Mouse (Mus musculus) embryonic fibroblast, embryonic 13.5 days (primary cell): ENCODE results near the gene Tmod4. TPM values are rescaled to one million over a fixed set of nuclear protein-coding genes. Genes with fewer than 3 reads are reported as not detected.

Experiments used
- H3K27ac ChIP-seq: 2 replicates; pipeline ENCODE4 v1.5.1; 2012; ENCODE audit warnings: low read length, control low read depth, inconsistent platforms; ENCODE audit not compliant: insufficient read depth
- H3K4me1 ChIP-seq: 2 replicates; pipeline ENCODE4 v1.6.1; 2011; ENCODE audit warnings: low read length; ENCODE audit not compliant: control insufficient read depth, insufficient read depth
- H3K4me3 ChIP-seq: 2 replicates; pipeline ENCODE4 v1.5.1; 2011; ENCODE audit warnings: mild to moderate bottlenecking, control low read depth, low read length; ENCODE audit not compliant: insufficient read depth
- CTCF ChIP-seq: IDR thresholded peaks from 2 replicates; pipeline ENCODE4 v1.5.1; 2011; ENCODE audit warnings: mild to moderate bottlenecking, control low read depth, low read length, moderate library complexity, borderline replicate concordance; ENCODE audit not compliant: insufficient read depth
- POLR2A ChIP-seq: IDR thresholded peaks from 2 replicates; pipeline ENCODE4 v1.6.1; 2011; ENCODE audit warnings: low read depth, mild to moderate bottlenecking, control low read depth, low read length, moderate library complexity
- polyA plus RNA-seq: library from polyadenylated mRNA; stranded (reverse); fragments of >200 nt; gene quantifications from 2 replicates; pipeline ENCODE4 v1.2.4, GENCODE M21; 2011; ENCODE audit warnings: low read depth; ENCODE audit not compliant: missing spikeins, insufficient read length

The Tmod4 gene
- polyA plus RNA-seq, 1 experiment, result not detected

DNA sequence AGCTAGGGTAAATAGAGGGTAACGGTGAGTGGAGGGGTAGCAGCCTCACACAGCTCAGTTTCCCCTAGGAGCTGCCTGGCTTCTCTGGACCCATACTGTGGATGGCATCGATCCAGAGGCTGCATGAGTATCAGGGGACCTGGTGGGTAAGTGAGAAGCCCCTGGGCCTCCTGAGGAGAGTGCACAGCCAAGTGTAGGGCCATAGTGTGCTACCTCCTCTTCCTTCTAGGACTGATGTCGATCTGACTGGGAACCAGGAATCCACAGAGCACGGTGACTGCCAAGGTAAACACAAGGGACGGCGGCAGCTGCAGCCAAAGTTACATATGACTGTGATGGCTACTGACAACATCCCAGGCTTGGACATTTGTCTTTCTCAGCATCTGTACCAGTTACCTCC, 46.8 kb downstream of the Tmod4 start:
- H3K27ac ChIP-seq, result no peak overlapping the region
- no peak overlapping the region for H3K4me3 ChIP-seq
- no peaks in the 10 kb centered on the region for H3K4me1 ChIP-seq
- TF ChIP-seq CTCF (no peak), POLR2A (no peak)

DNA sequence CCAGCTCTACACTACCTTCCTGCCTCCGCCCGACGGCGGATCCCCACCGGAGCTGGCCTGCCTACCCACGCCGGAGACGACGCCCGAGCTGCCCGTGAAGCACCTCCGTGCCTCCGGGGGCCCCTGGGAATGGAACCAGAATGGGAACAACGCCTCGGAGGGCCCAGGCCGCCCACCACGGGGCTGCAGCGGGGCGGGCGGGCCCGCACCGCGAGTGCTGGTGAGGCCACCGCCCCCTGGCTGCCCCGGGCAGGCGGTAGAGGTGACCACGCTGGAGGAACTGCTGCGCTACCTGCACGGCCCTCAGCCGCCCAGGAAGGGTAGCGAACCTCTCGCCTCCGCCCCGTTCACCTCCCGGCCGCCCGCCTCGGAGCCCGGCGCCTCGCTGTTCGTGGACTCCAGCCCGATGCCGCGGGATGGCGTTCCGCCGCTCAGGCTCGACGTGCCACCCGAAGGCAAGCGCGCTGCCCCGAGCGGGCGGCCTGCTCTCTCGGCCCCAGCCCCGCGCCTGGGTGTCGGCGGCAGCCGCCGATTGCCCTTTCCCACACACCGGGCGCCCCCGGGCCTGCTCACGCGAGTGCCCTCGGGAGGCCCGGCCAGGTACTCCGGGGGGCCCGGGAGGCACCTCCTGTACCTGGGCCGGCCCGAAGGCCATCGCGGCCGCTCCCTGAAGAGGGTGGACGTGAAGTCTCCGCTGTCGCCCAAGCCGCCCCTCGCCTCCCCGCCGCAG, 48.4 kb downstream of the Tmod4 start:
- no peak overlapping the region for H3K4me3 ChIP-seq
- TF ChIP-seq POLR2A, result no peak
- TF ChIP-seq CTCF, result no peak
- peaks cover 5% of the 10 kb centered on the region; the same call in 1 of the 2 replicates for H3K4me1 ChIP-seq
- H3K27ac ChIP-seq, result no peak overlapping the region

DNA sequence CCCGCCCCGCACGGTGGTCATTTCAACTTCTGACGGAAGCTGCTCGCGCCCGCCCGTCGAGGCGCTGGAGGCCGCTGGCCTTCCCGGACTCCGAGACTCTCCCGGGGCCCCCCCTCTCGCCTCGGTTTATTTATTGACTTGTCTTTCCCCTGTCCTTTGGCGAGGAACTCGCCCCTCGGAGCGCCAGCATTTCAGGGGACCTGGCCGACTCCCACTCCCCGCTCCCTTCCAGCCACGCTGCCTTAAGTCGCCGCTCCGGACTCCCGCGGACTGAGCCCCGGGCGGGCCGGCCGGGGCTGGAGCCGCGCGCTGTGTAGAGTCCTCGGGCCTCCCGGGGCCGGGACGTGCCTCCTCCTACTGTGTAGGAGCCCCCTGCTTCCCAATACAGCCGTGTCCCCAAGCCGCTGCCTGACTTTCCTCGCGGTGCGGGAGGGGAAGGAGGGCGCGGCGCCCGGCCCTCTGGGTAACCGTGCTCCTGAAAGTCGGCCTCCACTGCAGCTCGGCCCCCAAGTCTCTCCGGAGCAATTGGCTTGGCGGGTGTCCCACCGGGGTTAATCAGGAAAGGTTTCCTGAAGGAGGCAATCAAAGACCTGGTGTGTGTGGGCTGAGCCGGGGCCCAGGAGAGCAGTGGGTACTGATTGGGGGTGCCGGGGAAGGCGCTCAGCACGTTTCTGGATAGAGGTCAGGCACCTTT, 49.1 kb downstream of the Tmod4 start:
- no peak overlapping the region for H3K27ac ChIP-seq
- TF ChIP-seq POLR2A (no peak), CTCF (no peak)
- peaks cover 6% of the 10 kb centered on the region; the same call in 1 of the 2 replicates for H3K4me1 ChIP-seq
- no peak overlapping the region for H3K4me3 ChIP-seq

DNA sequence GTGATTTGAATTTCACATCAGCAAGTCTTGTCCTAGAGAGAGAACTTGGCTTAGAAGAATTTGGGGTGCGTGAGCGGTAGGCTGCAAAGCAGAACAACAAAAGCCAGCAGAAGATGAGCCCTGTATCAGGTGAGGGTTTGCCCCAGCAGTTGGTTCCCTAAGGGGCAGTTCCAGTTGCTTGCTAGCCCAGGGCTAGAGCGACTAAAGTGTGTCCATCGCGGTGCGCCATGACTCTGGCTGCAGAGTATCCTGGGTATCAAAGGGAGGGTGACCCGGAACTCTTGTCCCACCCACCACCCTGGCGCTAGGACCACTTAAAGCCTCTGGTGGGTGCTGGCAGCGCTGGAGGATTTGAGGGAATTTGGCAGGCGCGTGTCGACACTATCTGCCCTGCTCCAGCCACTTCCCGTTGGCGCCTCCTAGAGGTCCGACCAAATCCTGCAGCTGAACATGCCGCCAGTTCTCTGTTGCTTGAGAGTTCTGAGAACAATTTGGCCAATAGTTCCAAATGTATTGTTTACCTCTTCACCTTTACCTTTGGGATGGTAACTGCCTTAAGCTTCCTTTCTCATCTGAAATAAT, 49.8 kb downstream of the Tmod4 start:
- Histone ChIP-seq H3K4me1 (peaks cover 6% of the 10 kb centered on the region; the same call in 1 of the 2 replicates), H3K27ac (no peak overlapping the region), H3K4me3 (no peak overlapping the region)
- TF ChIP-seq POLR2A (no peak), CTCF (peak; percentile 66; the same call in 1 of the 2 replicates)

DNA sequence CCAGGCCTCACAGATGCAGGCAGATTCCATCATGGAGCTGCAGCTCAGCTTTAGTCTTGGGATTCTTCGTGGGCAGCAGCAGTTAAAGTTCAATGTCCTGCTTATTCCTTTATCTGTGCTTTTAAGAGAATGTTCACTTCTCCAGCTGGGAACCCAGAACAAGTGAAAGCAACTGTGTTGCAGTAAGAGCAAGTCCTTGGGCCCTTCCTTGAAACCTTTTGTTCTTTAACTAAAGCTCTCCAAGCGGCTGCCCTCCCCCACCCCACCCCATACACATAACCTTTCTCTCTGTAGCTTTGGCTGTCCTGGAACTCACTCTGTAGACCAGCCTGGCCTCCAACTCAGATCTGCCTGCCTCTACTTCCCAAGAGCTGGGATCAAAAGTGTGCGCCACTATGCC, 52.2 kb downstream of the Tmod4 start:
- H3K4me3 ChIP-seq, result no peak overlapping the region
- H3K27ac ChIP-seq, result no peak overlapping the region
- no peak for TF ChIP-seq CTCF
- TF ChIP-seq POLR2A, result no peak
- H3K4me1 ChIP-seq, result peaks cover 6% of the 10 kb centered on the region; the same call in 1 of the 2 replicates

DNA sequence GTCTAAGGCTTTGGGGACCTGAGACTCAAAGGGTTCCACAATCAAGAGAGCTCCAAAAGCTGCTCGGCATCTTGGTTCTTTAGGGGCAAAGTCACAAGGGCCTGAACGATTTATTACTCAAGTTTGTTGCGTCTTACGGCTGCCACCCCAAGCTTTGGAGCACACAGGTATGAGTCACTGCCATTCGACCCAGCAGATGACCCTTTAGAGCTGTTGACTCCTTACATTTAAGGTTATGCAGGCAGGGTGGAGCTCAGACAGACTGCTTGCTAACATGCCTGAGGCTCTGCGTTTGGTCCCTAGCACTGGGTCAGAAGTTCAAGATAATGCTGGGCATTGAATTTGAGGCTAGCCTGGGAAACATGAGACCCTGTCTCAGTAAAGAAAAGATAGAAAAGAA, 53.3 kb downstream of the Tmod4 start:
- H3K4me1 ChIP-seq, result peaks cover 6% of the 10 kb centered on the region; the same call in 1 of the 2 replicates
- H3K4me3 ChIP-seq, result no peak overlapping the region
- H3K27ac ChIP-seq, result no peak overlapping the region
- TF ChIP-seq POLR2A (no peak), CTCF (no peak)

Other genes starting within 250 kb of the Tmod4 start
- 236 and 256 TPM in 2 replicates for gene Psmb4, start 237.5 kb upstream of the Tmod4 start, polyA plus RNA-seq
- gene Selenbp1, start 191.4 kb upstream of the Tmod4 start, polyA plus RNA-seq, result 1.6 and 4.5 TPM in 2 replicates
- 22.6 and 24.2 TPM in 2 replicates for gene Rfx5, start 170.4 kb upstream of the Tmod4 start, polyA plus RNA-seq
- 32.1 and 35.9 TPM in 2 replicates for gene Pi4kb, start 149.7 kb upstream of the Tmod4 start, polyA plus RNA-seq
- gene Zfp687, start 109.0 kb upstream of the Tmod4 start, polyA plus RNA-seq, result 18.4 and 20.2 TPM in 2 replicates
- 234 and 248 TPM in 2 replicates for gene Psmd4, start 81.9 kb upstream of the Tmod4 start, polyA plus RNA-seq
- 73.5 and 78.1 TPM in 2 replicates for gene Pip5k1a, start 17.5 kb upstream of the Tmod4 start, polyA plus RNA-seq
- gene Vps72, start 13.5 kb upstream of the Tmod4 start, polyA plus RNA-seq, result 37.2 and 40.4 TPM in 2 replicates
- gene Scnm1, start 9.5 kb downstream of the Tmod4 start, polyA plus RNA-seq, result 43.5 and 51.5 TPM in 2 replicates
- 5.4 and 5.6 TPM in 2 replicates for gene Lysmd1, start 9.6 kb downstream of the Tmod4 start, polyA plus RNA-seq
- gene Tnfaip8l2, start 17.9 kb downstream of the Tmod4 start, polyA plus RNA-seq, result 0.47 TPM in 1 of 2 replicates, not detected in the other
- 5.9 and 8.6 TPM in 2 replicates for gene Sema6c, start 36.0 kb downstream of the Tmod4 start, polyA plus RNA-seq
- gene Gabpb2, start 93.4 kb downstream of the Tmod4 start, polyA plus RNA-seq, result 16.1 and 22.7 TPM in 2 replicates
- 65.4 and 67.4 TPM in 2 replicates for gene Cdc42se1, start 104.3 kb downstream of the Tmod4 start, polyA plus RNA-seq
- 33.0 and 44.0 TPM in 2 replicates for gene Mllt11, start 107.7 kb downstream of the Tmod4 start, polyA plus RNA-seq
- not detected in 2 replicates for gene Gm128, start 117.1 kb downstream of the Tmod4 start, polyA plus RNA-seq
- not detected in 2 replicates for gene Bnipl, start 126.7 kb downstream of the Tmod4 start, polyA plus RNA-seq
- 25.5 and 26.9 TPM in 2 replicates for gene Mindy1, start 156.9 kb downstream of the Tmod4 start, polyA plus RNA-seq
- 22.2 and 22.9 TPM in 2 replicates for gene Prune1, start 157.6 kb downstream of the Tmod4 start, polyA plus RNA-seq
- 0.79 and 1.2 TPM in 2 replicates for gene Anxa9, start 182.7 kb downstream of the Tmod4 start, polyA plus RNA-seq
- gene Cers2, start 190.3 kb downstream of the Tmod4 start, polyA plus RNA-seq, result 159 and 178 TPM in 2 replicates
- 28.6 and 34.3 TPM in 2 replicates for gene Setdb1, start 232.7 kb downstream of the Tmod4 start, polyA plus RNA-seq